ENCODE assay signal across 8 mouse cellular contexts in the genomic region with DNA sequence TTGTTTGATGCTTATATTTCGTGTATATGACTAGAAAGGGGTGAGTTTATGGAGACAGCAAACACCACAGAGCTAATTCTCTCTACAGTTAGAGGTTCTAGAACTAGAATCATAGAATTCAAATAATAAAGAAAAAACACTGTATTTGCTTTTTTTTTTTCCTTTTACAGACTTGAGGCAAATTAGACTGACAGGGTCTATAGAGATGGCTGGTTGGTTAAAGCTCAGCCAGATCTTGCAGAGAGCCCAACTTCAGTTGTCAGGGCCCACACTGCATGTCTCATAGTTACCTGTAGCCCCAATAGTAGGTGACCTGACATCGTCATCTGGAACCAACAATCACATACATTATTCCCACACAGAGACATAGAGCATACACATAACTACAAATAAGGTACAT. TPM values are rescaled to one million over a fixed set of nuclear protein-coding genes. Genes with fewer than 3 reads are reported as not detected.
DNase-seq lines count a peak whose midpoint lies in the region; ATAC-seq lines count a peak whose summit lies in the region.

A gene (minus strand): TSS at position 101 of the 400 bp plus-strand sequence.

- no peak for ATAC-seq in lung, embryonic 15.5 days (ENCODE audit: borderline replicate concordance, extremely low read depth, low FRiP score, low TSS enrichment)
- no peak for ATAC-seq in embryonic facial prominence, embryonic 12.5 days (ENCODE audit: insufficient number of reproducible peaks, insufficient read depth, low FRiP score, low TSS enrichment)
- no peak for ATAC-seq in heart, embryonic 14.5 days (ENCODE audit: insufficient number of reproducible peaks, insufficient read depth, low FRiP score, low read depth)
- no peak for ATAC-seq in monocyte, adult 5-6 weeks (replicated peaks; ENCODE audit: insufficient number of reproducible peaks, low FRiP score, low TSS enrichment, poor library complexity, severe bottlenecking)

- 73% methylated on average over 2 of the region's 2 CpGs for WGBS in lung, embryonic 15.5 days
- WGBS in embryonic facial prominence, embryonic 12.5 days, result 78% methylated on average over 2 of the region's 2 CpGs
- WGBS in heart, embryonic 14.5 days, result 76% methylated on average over 2 of the region's 2 CpGs

- H3K9ac ChIP-seq in lung, embryonic 15.5 days, result no peak within 1 kb of the TSS
- no peak within 1 kb of the TSS for H3K9ac ChIP-seq in embryonic facial prominence, embryonic 12.5 days
- H3K9ac ChIP-seq in heart, embryonic 14.5 days (ENCODE audit: low read length), result no peak within 1 kb of the TSS

- DNase-seq in lung, postnatal 14 days, result no peak
- DNase-seq in left cerebral cortex, postnatal 14 days (ENCODE audit: low spot score in 2 of 2), result no peak
- no peak for DNase-seq in thymus, postnatal 10 days (ENCODE audit: low spot score in 2 of 2)
- no peak for DNase-seq in testis, postnatal 10 days (ENCODE audit: low spot score)

- no peak within 1 kb of the TSS for H3K4me2 ChIP-seq in lung, embryonic 15.5 days
- H3K4me2 ChIP-seq in embryonic facial prominence, embryonic 12.5 days (replicated peaks), result no peak within 1 kb of the TSS
- H3K4me2 ChIP-seq in heart, embryonic 14.5 days (ENCODE audit: low read length), result no peak within 1 kb of the TSS

- H3K9me3 ChIP-seq in lung, embryonic 15.5 days, result no peaks in the 10 kb centered on the region
- H3K9me3 ChIP-seq in embryonic facial prominence, embryonic 12.5 days, result no peaks in the 10 kb centered on the region
- no peaks in the 10 kb centered on the region for H3K9me3 ChIP-seq in heart, embryonic 14.5 days (ENCODE audit: control insufficient read depth, low read length)

- H3K4me3 ChIP-seq in lung, embryonic 15.5 days, result no peak within 1 kb of the TSS
- no peak within 1 kb of the TSS for H3K4me3 ChIP-seq in embryonic facial prominence, embryonic 12.5 days
- no peak within 1 kb of the TSS for H3K4me3 ChIP-seq in heart, embryonic 14.5 days (ENCODE audit: control insufficient read depth in 1 of 2, insufficient read depth in 1 of 2, low read depth in 1 of 2, low read length in 2 of 2)

- intact Hi-C loops in left cerebral cortex, postnatal 14 days (cut with DNase I), result no loop called here

- H3K36me3 ChIP-seq in lung, embryonic 15.5 days, result no peaks in the 10 kb centered on the region
- no peaks in the 10 kb centered on the region for H3K36me3 ChIP-seq in embryonic facial prominence, embryonic 12.5 days
- H3K36me3 ChIP-seq in heart, embryonic 14.5 days (ENCODE audit: control insufficient read depth, insufficient read depth, low read length), result no peaks in the 10 kb centered on the region

- no peaks in the 10 kb centered on the region for H3K4me1 ChIP-seq in lung, embryonic 15.5 days
- no peaks in the 10 kb centered on the region for H3K4me1 ChIP-seq in embryonic facial prominence, embryonic 12.5 days
- H3K4me1 ChIP-seq in heart, embryonic 14.5 days (ENCODE audit: control insufficient read depth in 2 of 2, insufficient read depth in 2 of 2, low read length in 2 of 2), result no peaks in the 10 kb centered on the region

- no peaks in the 10 kb centered on the region for H3K27me3 ChIP-seq in lung, embryonic 15.5 days
- H3K27me3 ChIP-seq in embryonic facial prominence, embryonic 12.5 days, result no peaks in the 10 kb centered on the region
- H3K27me3 ChIP-seq in heart, embryonic 14.5 days (ENCODE audit: control insufficient read depth, insufficient read depth, low read length), result no peaks in the 10 kb centered on the region

- H3K27ac ChIP-seq in lung, embryonic 15.5 days, result no peak within 1 kb of the TSS
- H3K27ac ChIP-seq in embryonic facial prominence, embryonic 12.5 days, result no peak within 1 kb of the TSS
- H3K27ac ChIP-seq in heart, embryonic 14.5 days (replicated peaks in 1 of 2; ENCODE audit: control insufficient read depth in 1 of 2, insufficient read depth in 1 of 2, low read depth in 2 of 2, low read length in 2 of 2), result no peak within 1 kb of the TSS

RNA-seq across cellular contexts. Expression of the gene that starts here (rescaled TPM):
- 219 and 227 TPM in 2 replicates for polyA plus RNA-seq in lung, embryonic 15.5 days (2015; fragmentation: Nextera tagmentation; extraction: Ambion mirVana)
- 233 and 238 TPM in 2 replicates for polyA plus RNA-seq in embryonic facial prominence, embryonic 12.5 days (2016; fragmentation: Nextera tagmentation; extraction: Ambion mirVana)
- polyA plus RNA-seq in heart, embryonic 14.5 days (2014; fragmentation: Nextera tagmentation; extraction: Ambion mirVana), result 188 and 189 TPM in 2 replicates
- 10 to 100 TPM; 50.0 to 57.8 TPM for total RNA-seq in left cerebral cortex, postnatal 14 days (2021)
- total RNA-seq in monocyte, adult 5-6 weeks (2017), result 18.9 to 40.3 TPM (median 27.6 TPM) in 3 replicates
